Mouse (Mus musculus) granulocyte monocyte progenitor cell, adult 5-6 weeks (primary cell): ENCODE measurements around the gene Tex9. TPM values are rescaled to one million over a fixed set of nuclear protein-coding genes. Genes with fewer than 3 reads are reported as not detected.
"Not testable (repeated sequence)": the region's sequence is repeated elsewhere in the genome, so short reads cannot be mapped to it uniquely, and the experiment has no call there.

Experiments
- ATAC-seq: replicated peaks from 2 replicates; pipeline ENCODE4 v1.8.0; 2016; ENCODE audit warnings: mild to moderate bottlenecking, moderate TSS enrichment, inconsistent platforms; ENCODE audit not compliant: poor library complexity, severe bottlenecking
- total RNA-seq, 2 experiments: library from RNA; stranded (forward) in 1 of 2; stranded (reverse) in 1 of 2; fragments of 200-712, 200-1000 nt in 1 of 2; fragments of >200 nt in 1 of 2; fragmentation: Nextera tagmentation in 1 of 2; gene quantifications; 2 replicates each; pipeline ENCODE4 v1.2.3; 2014 to 2017

Tex9 gene
- total RNA-seq, 2 experiments from 2014 or later: 14.3 to 25.5 TPM

DNA sequence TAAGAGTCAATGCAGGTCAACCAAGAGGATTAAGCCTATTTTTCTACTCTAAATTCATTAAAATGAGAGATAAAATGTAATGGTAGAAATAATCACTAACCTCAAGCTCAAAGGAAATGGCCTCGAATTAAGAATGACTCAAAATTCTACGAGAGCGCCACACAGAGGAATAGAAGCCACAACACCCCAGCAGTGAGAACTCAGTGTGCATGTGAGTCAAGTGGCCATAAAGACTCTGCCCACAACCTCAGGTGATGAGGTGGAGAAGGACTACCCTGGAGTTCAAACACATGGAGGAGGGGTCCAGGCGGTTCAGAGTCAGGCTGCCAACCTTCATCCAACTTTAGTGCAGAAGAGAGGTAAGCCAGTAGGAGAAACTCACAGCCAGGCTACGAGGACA lies 2.9 kb downstream of the Tex9 start:
- ATAC-seq: no peak

DNA sequence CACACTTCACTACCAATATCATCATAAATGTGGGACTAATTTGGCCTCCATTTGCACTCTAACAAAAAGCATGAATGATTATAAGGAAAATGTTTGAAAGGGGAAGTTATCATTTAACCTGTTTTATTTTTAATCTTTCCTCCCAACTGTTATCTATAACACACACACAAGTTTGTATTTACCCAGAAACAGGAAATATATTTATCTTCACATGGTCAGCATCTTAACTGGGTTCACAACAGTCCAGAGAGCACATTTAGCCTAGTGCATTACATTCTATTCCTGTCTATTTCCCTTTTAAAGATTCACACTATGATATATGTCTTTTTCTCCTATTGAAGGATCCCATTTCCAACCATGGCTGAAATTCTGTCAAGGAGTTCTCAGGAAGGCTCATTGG lies 3.5 kb downstream of the Tex9 start:
- no peak for ATAC-seq

DNA sequence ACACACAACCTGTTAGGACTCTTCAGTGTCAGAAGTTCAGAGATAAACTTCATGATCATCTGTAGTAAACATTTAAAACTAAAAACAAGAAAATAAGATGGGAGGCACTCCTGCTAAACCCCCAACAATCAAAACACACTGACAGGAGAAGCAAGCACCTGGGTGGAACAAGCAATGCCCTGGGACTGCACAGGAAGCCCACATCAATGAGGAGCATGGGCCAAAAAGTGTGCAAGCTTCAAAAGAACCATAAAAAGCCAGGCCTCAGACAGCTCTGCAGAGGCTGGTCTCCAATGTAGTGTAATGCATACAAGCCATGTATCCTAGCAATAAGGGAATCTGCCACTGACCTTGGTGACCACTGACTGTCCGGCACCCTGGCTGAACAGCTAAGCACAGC lies 12.7 kb downstream of the Tex9 start:
- no peak for ATAC-seq

DNA sequence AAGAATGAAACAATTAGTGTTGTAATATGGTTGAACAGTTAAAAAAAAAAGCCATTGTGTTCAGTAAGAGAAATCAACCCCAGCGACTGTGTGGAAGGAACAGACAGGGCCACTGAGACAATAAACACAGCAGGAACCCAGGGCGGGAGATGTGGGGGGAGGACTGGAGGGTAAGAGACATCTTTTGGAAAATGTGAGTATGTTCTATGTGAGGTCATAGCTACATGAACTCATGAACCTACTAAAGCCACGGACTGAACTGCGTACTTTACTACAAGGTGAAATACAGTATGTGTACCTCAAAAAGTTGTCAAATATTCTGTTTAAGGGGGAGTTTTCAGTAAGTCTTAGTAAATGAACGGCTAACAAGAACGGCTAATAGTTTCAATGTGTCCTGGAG lies 14.7 kb downstream of the Tex9 start:
- no peak for ATAC-seq

DNA sequence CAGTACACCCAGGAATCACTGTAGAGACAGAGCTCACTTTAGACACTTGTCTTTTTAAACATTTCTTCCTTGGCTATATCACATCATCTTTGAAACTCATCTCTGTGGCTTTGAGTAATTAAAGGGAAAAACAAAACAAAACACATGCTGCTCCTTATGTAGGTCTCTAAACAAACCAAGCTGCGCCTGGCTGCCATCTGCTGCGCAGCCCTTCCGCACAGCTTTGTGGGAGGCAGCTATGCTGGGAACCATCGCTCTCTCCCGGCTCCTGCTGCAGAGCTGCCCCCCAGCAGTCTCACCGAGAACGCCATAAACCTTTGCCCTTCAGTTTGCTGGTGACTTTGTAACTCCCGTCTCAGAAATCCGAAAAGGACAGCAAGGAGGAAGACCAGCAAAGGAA lies 16.5 kb downstream of the Tex9 start:
- no peak for ATAC-seq

DNA sequence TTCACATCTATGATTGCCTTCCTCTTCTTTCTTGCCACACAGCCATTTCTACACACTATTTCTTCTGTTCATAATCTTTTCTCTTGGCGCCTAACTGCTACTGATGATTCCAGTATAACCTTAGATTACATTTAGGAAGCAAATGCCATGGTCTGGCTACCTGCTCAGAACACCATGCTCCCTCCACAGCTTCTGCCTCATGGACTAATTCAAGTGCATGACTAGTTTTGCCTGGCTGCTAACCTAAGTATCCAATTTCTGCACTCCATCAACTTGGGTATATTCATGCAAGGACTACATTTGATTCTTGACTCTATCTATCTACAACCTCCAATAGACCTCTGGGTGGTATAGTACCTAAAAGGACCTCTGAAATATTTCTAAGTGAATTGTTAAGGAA lies 22.2 kb downstream of the Tex9 start:
- no peak for ATAC-seq

DNA sequence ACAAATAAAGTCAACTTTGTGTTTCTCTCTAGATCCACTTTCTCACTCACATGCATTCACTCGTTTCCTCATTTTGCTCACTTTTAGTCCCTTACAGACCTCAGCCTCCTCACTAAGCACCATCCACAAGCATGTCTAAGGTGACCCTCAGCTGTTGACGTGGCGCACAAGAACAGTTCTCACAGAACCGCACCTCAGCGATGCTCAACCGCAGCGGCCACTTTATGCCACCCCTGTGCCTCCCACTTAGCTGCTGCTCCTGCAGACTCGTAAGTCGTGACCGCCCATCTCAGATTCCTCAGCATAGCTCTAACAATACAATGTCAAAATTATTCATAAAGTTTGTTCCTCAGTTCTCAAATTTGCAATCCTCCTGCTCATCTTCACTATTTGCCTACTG lies 23.4 kb downstream of the Tex9 start:
- peak; percentile 38 for ATAC-seq

DNA sequence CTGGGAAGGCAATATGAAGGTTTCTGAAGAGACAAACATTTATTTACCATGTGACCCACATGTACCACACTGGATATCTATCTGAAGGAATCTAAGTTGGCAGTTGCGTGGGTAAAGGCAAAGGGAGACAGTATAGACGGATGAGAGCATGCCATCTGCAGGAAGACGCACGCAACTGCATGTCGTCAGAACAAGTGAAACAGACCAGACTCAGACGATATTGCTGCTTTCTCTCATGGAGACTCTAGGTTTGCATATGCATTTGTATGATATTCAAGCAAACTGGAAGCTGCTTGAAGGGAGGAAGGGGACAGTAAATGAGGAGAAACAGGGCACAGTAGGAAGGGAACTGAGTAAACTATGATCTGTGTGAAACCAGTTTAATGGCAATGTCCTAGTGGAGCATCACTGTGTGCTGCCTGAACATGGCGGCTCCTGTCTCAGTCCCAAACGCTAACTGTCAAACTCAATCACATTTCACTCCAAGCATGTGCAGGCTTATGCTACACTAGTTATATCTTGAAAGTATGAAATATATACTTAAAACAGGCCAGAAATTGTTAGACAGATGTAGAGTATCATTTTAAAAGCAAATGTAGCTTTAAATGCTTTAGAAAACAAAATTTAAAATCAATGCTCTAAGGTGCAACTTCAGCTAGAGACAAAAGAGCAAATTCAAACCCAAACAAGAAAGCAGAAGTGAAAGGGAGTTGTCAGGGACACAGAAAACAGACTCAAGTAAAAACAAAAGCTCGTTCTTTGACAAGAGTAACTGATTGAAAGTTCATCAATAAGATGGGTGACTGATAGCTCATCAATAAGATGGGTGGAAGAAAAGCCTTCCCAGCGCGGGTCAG lies 24.2 kb downstream of the Tex9 start:
- peak; percentile 68 for ATAC-seq

DNA sequence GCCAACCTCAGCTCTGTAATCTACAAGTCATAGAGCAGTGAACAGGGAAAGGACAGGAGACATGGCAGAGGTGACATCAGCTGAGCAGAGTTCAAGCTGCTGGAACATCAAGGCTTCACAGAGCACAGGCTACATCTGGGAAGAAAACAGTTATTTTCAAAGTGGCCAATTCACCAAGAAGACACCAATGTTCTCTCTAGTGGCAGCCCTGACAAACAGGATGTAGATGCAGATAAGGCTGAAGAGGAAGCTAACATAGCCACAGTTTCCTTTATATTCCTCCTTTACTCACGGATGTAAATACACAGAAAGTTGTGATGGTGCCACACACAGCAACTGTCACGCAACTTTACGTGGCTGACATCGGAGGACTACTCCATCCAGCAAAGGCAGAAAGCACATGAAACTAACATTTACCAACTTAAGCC lies 26.2 kb downstream of the Tex9 start:
- peak; percentile 66 for ATAC-seq

DNA sequence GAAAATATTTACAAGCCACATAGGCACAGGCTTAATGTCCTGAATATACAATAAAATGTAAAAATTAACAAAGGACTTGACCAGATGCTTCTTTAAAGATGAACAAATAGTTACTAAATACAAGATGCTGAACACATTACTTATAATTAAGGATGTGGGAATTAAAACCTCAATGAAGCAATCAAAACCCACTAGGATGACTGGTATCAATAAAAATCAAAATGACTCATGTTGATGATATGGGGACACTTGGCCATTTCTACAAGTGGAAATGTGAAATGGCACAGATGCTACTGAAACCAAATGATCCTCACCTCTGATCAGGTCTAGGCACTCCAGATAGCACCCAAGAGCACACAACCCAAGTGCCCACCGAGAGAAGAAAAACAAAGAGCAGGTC lies 27.2 kb downstream of the Tex9 start:
- ATAC-seq: peak; percentile 24; the same call in 1 of the 2 replicates

DNA sequence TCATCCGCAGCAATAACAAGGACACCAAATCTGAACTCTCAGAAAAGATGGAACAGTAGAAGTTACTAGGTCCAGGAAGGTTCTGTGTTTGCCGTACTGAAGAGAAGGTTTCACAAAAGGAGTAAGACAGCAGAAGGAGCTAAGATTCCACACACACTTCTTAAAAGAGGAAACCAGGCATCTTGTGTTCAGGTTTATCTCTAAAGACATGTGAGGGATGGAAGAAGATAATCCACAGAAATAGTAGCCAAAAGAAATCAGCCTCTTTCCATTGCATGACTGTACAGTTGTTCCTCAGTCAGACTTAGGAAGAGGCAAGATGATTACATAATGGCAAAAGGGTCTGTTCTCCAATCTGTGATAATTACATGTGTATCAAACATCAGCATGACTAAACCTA lies 29.6 kb downstream of the Tex9 start:
- no peak for ATAC-seq

DNA sequence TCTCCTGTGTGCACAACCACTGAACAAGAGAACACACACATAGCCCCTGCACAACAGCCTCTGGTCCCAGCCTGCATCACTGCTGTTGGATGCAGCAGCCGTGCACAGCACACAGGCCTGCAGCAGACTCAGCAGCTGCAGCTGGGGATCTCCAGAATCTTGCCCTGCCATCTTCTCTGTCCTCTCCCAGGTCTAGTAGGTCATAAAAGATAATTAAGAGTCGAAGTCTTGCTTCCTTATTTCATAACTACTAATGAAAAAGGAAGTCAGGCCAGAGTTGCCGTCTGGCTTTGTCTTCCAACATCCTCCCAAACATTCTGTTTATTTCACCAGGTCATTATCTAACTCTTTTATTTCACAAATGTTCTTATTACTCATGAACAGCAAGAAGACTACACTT lies 31.2 kb downstream of the Tex9 start:
- peak; percentile 62 for ATAC-seq

DNA sequence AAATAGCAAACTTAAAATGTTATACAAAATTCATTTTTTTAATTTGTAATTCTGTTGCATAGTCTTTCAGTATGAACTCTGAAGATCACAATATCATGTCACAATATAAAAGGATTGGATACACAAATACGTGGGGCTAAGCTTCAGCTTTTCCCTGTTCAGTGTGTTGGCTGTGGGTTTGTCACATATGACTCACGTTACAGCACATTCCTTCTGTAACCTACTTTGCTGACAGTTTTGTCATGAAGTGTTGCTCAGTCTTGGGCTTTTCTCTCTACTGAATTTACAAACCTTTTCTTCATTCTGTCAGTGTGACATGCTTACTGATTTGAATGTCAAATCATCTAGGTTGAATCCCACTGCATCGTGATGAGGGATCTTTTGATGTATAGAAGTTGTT lies 32.3 kb downstream of the Tex9 start:
- ATAC-seq: no peak

DNA sequence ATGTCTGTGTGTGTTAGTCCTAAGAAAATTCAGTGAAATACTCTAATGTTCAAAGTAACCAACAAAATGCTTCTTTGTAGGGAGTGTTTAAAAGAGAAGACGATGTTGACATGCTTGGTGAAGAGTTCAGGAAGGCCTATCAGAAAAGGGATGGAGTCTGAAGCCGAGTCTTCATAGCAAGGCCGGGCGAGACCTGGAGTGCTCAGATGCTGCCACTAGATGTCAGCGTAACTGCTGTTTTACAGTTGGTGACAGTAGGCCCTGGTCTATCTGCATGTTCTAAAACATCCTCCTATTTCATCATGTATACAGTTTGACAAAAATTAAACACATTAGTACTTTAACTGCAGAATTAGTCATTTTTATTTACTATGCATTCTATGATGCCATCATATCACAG lies 33.8 kb downstream of the Tex9 start:
- peak; percentile 80 for ATAC-seq

DNA sequence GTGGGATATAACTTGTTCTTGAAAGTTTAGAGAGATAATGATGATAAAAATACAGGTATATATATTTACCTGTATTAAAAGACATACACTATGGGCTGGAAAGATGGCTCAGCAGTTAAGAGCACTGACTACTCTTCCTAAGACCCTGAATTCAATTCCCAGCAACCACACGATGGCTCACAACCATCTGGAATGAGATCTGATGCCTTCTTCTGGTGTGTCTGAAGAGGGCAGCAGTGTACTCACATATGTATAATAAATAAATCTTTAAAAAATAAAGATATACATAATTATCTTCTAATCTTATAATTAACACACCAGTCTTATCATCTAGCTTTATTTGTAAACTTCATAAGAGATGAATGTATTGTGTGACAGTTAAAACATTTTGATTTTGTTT lies 35.6 kb downstream of the Tex9 start:
- ATAC-seq: no peak

DNA sequence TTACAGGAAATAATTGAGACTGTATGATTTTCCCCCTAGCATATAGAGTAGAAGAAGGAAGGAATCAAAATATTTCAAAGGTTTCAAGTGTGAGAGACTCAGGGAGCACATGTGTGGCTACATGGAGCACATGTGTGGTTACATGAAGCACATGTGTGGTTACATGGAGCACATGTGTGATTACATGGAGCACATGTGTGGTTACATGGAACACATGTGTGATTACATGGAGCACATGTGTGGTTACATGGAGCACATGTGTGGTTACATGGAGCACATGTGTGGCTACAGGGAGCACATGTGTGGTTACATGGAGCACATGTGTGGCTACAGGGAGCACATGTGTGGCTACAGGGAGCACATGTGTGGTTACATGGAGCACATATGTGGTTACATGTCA lies 37.7 kb downstream of the Tex9 start:
- not testable (repeated sequence) for ATAC-seq

DNA sequence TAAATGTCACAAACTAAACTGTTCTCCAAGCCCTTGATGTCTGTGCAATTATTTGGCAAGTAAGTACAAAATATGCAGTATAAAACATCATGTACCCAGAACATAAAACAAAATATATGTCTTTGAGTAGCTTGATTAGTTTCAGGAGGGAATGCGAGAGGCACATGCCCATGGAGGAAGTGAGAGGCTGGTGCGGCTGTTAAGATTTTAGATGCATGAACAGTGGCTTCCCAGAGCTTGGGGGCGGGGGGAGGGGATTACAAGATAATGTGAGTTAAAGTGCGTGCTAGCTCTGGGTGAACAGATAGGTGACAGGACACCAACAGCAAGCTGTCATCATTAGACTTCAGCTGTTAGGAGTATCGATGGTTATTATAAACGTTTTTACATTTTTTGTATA lies 40.9 kb downstream of the Tex9 start:
- no peak for ATAC-seq

DNA sequence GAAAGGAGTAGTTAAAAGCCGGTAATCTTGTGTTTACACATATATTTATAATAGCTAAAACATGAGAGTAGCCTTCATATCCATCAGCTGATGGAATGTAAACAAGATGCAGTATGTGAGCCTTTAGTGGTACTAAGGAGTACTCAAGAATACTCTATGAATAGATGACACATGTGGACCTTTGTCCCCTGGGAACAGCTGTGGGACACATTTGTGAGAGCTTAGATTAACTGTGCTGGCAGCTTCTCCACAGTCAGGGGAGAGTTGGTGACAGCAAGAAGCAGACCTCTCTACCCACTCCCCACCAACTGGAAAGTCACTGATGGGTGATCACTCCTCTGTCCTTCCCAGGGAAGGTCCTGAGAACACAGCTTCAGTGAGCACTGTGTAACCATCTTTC lies 41.6 kb downstream of the Tex9 start:
- ATAC-seq: no peak

DNA sequence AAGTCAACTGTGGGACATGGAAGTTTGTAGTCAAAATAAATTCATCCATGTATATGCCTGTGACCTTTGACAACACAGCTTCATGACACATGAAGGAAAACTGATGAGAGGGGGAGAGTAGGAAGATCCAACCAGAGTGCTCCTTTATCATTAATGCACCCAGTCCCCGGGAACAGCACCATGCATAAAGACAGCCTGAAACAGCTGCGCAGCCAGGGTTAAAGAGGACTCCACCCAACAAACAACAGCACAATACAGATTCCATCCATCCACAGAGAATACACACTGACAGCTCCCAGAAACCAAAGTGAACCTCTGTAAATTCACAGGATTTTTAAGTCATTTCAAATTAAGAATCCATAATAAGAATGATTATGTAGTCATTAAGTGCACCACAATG lies 42.2 kb downstream of the Tex9 start:
- no peak for ATAC-seq

DNA sequence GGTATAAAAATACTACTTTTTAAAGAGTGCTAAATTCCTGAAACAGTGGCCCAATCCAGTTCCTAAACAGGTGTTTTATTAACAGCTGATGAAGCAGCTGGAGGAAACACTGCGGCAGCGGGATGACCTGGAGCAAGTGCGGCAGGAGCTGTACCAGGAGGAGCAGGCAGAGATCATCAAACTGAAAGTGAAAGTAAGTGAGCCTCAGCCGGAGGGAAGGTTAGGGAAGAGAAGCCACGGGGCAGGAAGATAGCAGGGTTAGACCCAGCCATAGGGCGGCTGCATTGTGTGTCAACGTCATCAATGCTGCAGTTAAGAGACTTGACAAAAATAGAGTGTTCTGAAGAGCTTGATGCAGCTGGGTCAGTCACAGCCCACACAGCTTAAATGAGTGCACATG lies 42.6 kb downstream of the Tex9 start:
- ATAC-seq: peak; percentile 89

DNA sequence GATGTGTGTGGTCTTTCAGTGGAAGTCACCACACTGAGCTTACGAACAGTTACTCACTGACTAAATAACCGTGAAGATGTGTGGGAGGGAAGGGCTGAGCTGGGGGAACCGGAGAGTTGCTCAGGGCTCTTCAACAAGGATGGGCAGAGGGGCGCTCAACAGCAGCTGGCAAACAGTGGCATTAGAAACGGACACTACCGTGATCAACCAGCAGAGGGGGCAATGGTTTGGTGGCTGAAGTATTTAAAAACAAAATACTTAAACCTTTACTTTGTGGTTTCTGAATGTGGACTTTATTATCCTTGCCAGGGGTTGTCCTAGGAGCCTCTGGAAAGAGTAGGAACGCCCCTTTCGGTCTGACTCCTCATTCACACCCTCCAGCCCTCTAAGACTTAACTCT lies 44.0 kb downstream of the Tex9 start:
- peak; percentile 63 for ATAC-seq

DNA sequence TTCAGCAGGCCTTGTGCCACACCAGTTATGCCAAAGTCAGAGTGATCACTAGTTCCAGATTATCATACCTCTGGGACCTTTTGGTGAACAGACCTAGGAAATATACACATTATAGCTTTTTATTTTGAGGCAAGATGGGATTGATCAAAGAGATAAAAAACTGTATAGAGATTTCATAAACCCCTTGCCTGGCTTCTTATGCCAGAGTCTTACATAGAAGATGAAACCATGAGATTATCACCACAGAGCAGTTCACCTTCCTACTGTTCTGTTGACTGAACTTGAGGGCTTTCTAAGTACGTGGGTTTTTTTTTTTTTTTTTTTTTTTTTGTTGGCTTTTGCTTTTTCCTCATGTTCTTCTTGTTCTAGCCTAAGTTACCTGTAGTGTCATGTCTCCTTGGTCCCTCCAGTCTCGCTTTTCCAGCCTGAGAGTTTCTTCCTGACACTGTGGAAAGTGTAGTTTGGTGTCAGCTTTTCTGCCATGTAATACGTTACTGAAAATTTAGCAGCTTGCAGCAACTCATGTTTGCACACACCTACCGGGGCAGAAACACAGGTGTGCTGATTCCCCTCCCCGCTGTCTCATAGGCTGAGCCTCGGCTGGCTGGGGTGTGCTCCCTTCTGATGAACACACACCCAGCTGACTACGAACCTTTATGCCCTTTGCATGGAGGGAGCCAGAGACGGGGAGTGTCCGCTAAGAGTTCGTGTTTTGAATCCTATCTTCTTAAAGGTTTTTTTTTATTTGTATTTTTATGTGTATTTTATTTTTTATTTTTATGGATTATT lies 49.9 kb downstream of the Tex9 start:
- no peak for ATAC-seq
